Mouse (Mus musculus) lung, postnatal 4 days (tissue): ENCODE results near the gene Tcf20.
"Not testable (repeated sequence)": the region's sequence is repeated elsewhere in the genome, so short reads cannot be mapped to it uniquely, and the experiment has no call there.

Experiments used
- DNase-seq, 2 experiments: peaks; one replicate each; pipeline ENCODE4 v3.0.0; 2021

Tcf20 gene

GRCm38 (mm10) chr15:82804708-82805639 is 182.7 kb downstream of the Tcf20 start:
- peak; percentile 58 to 85 for DNase-seq

DNA sequence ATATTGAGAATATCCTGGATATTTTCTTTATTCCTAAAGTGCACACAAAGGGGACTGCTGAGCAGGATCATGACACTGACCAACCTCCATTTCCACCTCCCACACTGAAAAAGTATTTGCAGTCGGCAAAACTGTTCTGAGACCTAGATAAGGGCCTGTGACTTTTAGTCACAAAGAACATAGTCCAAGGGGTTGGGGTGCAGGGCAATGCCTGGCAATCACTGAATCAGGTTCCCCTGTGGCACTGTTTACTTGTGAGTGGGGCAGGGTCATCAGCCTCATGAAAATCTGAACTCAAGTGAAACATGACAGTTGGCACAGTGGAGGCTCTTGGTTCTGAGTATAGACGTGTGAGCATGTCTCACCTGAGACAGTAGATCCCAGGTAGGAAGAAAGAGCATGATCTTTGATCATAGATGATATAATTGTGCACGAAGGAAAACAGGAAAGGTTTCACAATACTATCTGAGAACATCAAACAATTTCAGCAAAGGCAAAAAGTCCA is 191.7 kb downstream of the Tcf20 start:
- DNase-seq, result no peak

GRCm38 (mm10) chr15:82794277-82794676 is 193.4 kb downstream of the Tcf20 start, which contains the start of gene Cyp2d26:
TSS of gene Cyp2d26 (minus strand) at chr15:82794294.
- no peak for DNase-seq

GRCm38 (mm10) chr15:82793868-82794267 is 193.8 kb downstream of the Tcf20 start:
- no peak for DNase-seq

- DNase-seq, result no peak
Measured at GRCm38 (mm10) chr15:82793454-82793853, 194.2 kb downstream of the Tcf20 start.

DNA sequence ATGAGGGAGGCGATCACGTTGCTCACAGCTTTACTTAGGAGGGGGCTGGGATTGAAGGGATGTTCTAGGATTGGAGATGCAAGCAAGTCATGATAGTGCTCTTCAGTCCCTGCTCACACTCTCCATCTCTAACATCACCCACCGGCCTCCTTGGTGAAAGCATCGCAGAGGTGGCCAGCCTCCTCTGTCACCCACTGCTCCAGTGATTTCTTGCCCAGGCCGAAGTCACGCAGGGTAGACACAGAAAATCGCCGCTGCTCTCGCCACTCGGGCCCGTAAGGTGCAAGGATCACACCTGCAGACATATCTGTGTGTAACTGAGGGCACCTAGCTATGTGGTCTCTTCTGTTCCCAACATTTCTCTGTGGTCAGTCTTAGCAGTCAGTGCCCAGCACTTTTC is 195.1 kb downstream of the Tcf20 start:
- DNase-seq, result no peak

DNA sequence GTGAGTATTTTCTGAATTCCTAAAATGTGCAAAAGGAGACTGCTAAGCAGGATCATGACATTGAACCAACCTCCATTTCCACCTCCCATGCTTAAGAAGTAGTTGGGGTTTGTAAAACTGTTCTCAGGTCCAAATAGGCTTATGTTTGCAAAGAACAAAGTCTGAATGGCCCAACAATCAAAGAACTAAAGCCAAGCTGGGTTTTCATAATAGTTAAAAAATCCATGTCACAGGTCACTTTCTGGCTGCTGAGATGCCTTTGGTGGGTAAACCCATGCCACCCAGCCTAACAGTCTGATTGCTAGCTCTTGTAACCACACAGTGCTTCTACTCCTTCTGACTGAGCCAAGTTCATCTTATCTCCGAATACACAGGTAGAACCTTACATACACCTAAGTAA is 203.1 kb downstream of the Tcf20 start:
- no peak for DNase-seq

- no peak for DNase-seq
Measured at GRCm38 (mm10) chr15:82783800-82784199, 203.9 kb downstream of the Tcf20 start.

GRCm38 (mm10) chr15:82777856-82778255 is 209.8 kb downstream of the Tcf20 start:
- not testable (repeated sequence) for DNase-seq

- no peak for DNase-seq
Measured at GRCm38 (mm10) chr15:82765943-82766342, 221.7 kb downstream of the Tcf20 start.

DNA sequence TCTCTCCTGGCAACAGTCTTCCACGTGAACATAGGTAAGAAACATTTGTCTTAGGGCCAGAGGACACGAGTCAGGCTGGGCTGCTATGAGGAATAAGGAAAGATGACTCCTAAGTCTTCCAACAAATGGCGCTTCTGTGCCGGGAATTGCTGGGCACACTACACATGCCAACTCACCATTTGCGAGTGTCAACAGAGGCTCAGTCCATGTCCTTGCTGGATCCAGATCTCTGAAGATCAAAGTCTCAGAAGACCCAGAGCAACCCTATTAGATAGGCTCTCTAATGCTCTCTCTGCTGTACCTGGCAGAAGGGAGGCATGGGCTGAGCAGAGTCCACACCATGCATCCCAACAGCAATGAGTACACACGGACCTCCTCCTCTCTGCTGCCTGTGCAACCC is 222.8 kb downstream of the Tcf20 start:
- no peak for DNase-seq

DNA sequence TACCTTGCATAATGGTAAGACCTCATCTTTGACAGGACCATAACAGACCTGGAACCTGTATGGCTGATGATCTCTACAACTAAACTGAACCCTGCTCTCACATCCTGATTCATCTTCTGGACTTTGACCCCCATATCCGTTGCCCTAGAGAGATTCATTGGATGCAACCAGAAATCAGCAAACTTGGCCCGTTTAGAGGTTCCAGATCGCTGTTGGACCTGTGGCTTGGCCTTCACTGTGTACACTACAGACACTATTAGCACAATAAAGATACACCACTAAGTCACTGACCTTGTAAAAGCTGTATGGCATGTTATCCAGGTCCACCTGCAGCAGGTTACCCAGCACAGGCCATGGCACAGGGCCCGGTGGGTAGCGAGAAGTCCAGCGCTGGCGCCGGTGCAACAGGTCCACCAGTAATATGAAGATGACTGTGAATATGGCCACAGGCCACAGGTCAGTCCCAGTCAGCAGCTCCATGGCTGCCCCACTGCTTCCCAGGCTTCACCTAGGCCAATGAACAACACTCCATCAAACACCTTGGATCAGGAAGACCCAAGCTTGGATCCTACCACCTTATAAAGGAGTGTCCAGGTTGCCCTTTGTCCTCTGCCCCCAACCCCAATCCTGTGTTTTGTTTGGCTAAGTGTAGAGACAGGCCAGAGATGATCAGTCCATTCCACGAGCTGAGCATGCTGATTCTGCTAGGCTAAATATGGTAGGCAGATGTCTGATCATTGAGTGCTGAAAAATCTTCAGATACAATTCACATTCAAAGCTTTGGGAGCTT is 223.8 kb downstream of the Tcf20 start, which contains the start of gene Cyp2d40:
Gene Cyp2d40 (minus strand): TSS at position 553 of the 790 bp plus-strand sequence.
- no peak for DNase-seq
